Mouse (Mus musculus) left cerebral cortex, adult 8-10 months (tissue): Measurements from ENCODE around the gene Etnk2. TPM values are rescaled to one million over a fixed set of nuclear protein-coding genes. Genes with fewer than 3 reads are reported as not detected.

Experiments
- DNase-seq, 2 experiments: peaks; one replicate each; pipeline ENCODE4 v3.0.0; 2022; ENCODE audit warnings: low spot score in 2 of 2
- total RNA-seq, 4 experiments: library from RNA; stranded (reverse); gene quantifications; 2 replicates each; pipeline ENCODE4 v1.2.4; 2022

Gene Etnk2
- total RNA-seq, 4 experiments from 2014 or later: 7.1 to 9.9 (median 7.9) TPM

DNA sequence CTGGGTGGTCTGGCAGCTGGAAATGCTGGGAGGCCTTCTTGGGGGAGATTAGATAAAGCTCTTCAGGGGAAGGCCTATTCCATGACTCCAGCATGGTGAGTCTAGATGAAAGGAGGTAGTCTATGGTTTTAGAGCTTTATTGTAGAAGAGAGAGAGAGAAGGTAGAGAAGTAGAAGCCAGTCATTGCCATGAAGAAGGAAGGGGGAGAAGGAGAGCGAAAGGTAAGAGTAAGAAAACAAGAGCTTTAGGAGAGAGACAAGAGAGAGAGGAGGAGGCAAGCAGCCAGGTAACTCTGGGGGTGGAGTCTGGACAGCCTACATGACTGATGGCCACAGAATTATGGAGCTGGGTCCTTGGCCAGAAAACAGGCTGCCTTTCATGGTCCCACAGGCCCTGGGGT, 13.2 kb upstream of the Etnk2 start, which contains the start of gene Ren1:
TSS of gene Ren1 (plus strand) at position 301 of the 400 bp plus-strand sequence.
- DNase-seq: no peak

DNA sequence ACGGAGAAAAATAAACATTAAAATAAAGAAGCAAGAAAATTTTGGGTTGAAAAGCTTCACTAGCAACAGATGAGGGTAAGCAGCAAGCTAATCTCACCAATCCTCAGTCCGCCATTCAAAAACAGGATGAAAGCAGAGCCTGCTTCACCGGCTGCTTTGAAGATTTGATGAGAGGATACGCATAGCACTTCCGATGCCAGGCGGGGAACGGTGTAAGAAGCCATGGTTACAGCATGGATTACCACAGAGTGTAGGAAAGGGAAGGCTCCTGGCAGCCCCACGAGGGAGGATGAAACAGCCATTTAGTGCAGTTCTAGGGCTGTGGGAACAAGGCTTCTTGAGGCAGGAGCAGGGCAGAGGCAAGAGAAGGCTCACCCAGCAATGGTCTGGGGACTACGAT, 11.6 kb upstream of the Etnk2 start:
- no peak for DNase-seq

DNA sequence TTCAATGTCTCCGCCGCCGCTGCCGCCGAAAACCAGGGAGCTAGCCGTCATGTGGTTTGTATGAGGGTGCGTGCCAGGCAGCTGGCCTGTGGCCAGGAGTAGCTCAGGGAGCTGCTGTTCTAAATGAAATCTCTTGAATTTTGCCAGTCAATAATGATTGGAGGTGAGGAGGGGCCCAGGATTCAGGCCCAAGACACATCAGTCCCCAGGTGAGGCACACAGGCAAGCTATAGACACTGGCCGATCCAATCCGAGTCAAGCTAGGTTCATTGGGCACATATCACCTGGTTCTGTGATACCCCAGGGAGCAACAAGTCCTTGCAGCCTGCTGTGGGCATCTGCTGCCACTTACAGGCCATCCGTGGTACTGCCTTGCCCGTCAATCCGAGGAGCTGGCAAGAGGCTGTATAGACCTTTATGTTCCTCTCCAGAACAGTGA, 10.0 kb upstream of the Etnk2 start:
- peak; percentile 59 to 90 for DNase-seq

DNA sequence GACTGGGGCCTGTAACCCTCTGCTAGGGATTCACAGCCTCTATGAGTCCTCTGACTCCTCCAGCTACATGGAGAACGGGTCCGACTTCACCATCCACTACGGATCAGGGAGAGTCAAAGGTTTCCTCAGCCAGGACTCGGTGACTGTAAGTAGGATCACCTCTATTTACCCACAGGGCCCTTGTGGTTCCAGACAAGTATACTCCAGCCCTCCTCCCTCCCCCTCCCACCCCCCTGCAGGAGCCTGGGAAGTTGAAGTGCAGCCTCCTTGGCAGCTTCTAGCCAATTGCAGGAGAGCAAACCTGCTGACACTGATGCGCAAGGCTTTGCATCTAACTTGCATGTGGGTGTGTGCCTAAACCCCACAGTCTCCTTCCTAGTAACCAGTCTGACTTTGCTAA, 7.9 kb upstream of the Etnk2 start:
- no peak for DNase-seq

DNA sequence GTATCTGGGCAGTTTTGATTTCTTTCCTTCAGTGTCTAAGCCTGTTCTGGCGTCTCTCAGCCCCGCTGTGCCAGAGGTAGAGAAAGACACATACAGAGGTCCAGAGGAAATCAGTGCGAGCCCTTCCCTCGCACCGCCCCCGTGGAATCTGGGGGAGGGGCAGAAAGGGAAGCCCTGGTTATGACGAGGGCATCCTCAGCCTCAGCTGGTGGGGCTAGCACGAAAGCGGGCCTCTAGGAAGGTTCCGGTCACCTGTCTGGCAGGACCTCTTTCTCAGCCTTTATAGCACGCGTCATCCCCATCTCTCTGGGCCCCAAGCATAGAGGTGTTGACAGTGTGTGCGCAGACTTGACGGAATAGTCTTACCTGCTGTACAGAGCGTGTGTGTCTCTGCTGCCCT, 7.5 kb upstream of the Etnk2 start:
- no peak for DNase-seq

DNA sequence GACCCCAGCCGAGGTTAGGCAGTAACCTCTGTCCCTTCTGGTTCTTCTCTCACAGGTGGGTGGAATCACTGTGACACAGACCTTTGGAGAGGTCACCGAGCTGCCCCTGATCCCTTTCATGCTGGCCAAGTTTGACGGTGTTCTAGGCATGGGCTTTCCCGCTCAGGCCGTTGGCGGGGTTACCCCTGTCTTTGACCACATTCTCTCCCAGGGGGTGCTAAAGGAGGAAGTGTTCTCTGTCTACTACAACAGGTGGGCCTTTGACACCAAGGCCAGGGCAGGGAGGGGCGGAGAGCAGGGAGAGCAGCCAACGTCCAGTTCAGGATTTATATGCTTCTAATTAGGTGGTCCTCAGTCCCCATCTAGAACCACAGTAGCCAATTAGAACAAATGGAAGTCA, 7.0 kb upstream of the Etnk2 start:
- DNase-seq: no peak

DNA sequence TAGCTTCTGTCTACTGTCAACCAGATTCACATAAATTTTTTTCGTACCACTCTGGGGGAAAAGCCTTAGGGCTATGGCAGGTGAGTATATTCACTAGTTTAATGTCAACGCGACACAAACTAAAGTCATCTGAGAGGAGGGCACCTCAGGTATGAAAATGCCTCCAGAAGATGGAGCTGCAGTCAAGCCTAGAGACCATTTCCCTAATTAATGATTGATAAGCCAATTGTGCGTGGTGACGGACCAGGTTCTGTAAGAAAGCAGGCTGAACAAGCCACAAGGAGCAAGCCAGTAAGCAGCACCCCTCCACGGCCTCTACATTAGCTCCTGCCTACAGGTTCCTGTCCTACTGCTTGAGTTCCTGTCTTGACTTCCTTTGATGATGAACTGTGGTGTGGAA, 2.4 kb upstream of the Etnk2 start:
- no peak for DNase-seq

DNA sequence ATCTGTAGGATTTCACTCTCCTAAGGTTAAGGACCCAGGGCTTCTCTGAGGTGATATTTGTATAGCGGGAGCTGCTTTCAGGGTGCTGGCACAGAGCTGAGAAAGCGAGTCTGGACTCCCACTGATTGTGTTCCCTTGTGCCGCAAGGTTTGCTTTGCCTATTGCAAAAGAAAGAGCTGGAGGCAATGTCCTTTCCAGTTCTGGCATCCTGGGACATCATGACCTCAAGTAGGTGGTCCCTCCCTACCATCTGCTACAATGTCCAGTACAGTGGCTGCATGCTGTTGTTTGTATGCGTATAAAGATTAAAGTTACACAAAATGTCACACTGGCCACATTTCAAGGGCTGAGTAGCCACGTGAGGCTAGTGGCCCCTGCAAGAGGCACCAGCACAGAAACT, 1.3 kb upstream of the Etnk2 start:
- DNase-seq: no peak

DNA sequence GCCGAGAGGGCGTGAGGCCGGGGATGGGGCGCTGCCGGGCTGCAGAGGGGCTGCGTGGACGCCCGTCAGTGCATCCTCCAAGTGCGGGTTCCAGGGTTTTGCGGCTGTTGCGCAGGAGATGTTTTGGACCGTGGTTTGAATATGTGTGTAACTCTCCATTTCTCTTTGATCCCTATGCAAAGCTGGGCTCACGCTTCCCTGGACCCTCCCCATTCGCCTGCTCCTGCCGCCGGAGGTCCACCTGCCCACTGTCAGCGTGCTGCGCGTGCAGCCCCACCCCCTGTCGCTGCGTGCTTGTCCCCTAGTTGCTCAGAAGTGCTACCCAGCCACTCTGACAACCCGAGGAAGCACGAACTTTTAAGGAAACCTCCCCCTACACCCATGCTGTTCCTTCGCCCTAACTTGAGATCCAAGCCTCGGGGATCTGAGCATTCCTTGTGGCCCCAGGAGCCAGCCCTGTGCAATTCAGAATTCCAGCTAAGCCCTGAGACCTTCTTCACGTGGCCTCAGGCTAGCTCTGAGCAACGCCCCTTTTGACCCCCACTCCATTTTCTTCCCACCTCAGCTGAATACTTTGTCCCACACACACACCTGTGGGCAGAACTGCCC, 754 bp downstream of the Etnk2 start:
- DNase-seq: no peak

DNA sequence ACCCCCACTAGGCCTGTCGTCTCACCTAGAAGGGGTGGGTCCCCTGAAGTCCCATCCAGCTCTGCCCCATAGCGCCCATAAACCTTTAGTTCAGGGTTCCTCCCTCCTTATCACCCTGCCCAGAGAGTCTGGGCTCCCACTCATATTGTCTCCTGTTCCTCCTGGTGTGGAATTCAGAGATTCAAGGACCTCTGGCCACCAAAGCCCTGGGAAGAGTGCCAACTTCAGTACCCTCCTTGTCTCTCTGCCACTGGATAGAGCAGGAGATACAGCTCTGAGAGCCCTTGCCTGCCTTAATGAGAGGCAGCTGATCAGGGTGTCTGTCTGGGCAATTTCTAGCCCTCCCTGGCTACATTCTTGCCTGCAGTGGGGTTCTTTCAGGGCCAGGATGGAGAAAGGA, 1.5 kb downstream of the Etnk2 start:
- no peak for DNase-seq

DNA sequence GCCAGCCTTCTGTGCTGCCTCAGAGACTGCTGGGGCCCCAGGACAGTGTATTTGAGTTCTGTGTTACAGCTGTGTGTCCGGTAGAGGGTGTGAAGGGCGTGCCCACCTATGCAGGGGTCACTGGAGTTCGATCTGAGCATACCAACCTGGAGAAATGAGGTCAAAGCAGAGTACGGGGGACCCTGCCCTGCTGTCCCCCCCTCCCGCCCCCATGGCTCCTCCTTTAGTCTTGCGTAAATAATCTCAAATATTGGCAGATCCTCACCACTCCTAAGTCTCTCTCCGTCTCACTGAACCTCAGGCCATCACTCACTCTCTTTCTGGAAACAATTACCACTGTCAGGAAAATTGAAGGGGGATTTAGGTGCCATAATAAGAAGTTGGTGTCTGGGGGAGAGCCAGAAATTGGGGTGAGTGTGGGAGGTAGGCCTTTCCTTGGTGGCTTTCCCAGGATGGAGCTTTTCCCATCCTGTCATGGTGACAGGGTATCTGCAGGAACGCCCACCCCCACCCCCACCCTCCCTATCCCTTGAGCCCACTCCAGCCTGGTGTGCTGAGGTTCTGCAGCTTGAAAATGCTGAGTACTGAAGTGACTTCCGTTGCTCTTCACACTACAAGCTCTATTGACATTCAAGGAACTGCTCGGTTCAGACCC, 3.7 kb downstream of the Etnk2 start:
- DNase-seq: no peak

DNA sequence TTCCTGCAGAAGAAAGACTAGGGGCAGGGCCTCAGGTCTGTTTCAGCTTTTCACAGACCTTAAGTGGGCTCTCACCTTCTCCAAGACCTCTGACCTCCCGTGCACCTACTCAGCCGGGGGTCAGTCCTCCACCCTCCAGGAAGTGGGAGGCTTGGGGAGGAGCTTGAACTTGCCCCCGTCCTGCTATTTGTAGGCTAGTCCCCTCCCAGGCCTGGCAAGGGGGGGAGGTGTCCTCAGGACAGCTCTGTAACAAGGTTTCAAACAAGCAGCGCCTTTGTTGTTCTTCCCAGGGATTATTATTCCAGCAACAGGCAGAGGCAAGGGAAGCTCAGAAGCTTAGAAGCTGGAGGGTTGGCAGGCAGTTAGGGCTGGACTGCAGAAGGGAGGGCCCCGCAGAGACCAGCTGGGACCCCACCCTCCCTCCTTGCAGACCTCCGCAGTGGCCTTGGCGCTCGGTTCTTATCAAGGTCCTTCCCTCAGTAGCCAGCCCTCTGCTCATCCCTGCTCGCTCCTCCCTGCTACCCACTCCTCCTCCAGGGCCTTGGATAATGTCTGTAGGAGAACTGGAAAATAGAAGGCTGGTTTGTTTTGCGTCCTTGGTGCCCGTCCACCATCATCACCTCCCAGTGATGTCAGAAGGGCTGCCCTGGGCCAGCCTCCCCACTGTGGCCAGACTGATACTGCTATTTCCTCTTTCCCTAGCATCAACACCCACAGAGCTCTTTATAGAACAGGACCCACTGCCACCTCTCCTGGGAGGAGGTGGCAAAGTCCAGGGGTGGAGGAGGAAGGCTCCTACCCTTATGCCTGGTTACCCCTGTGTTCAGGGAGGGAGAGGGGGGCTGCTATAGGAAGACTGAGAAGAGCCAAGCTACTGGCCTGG, 4.5 kb downstream of the Etnk2 start:
- no peak for DNase-seq

DNA sequence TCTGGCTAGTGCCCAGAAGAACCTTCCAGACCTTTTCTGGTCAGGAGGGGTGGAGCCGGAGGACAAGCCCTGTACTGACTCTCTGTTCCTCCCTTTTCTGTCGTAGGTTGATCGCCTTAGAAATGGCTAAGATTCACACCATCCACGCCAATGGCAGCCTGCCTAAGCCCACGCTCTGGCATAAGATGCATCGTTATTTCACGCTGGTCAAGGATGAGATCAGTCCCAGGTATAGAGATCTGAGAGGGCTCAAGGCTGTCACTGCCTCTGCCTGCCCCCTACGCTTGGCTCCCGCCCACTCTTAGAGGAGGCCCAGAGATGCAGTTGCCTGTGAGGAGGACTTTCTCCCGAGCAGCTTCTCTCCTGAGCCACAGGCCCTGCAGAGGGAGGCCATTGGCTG, 5.3 kb downstream of the Etnk2 start:
- DNase-seq: peak in 1 of 2 experiments; percentile 78

DNA sequence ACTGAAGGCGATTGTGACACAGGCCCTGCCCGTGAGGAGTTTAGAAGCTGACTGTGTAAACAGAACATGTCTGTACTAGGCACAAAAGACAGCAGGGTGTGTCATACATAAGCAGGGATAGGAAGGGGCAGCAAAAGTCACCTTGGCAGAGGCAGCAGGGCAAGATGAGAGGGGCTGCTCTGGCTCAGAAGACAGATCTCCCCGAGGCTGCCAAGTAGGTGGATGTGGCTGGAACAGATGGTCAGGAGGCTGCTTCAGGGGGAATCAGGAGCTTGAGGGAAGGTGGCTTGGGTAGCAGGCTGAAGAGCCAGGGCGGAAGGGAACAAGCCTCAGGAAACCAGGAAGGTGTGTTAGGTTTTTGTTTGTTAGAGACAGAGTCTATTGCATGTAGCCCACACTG, 7.0 kb downstream of the Etnk2 start:
- no peak for DNase-seq

DNA sequence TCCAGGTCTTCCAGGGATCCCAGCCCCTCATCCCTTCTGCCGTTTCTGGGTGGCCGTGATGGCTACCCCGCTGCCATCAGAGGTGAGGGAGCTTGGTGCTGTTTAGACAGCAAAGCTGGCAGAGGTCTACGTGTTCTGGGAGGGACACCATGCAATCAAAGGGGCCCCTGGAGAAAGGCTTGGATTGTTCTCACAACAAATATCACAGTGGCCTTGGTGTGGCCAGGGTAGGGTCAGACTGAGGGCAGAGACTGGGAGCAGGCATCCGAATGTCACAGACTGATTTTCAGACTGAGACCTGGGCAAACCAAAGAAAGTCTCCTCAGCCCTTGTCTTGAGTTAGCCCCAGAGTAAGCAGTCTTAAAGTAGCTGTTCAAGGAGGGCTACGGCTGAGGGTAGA, 8.1 kb downstream of the Etnk2 start:
- DNase-seq: no peak

DNA sequence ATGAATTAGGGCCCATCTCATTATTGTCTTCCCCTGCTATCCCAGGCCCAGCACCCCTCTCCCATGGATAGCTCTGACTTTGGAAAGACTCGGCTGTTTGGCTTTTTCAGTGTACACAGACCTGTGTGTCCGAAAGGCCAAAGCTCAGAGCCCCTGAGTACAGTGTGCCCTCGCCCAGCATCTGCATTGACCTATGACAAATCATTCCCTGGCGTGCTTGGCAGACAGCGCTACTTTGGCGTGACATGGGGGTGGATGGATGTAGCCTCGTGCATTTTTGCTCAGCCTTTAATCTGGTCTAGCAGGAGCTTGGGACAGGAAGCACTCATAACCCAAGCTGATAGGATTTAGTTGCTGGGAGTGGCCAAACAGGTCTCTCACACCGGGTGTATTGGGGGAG, 8.7 kb downstream of the Etnk2 start:
- no peak for DNase-seq

DNA sequence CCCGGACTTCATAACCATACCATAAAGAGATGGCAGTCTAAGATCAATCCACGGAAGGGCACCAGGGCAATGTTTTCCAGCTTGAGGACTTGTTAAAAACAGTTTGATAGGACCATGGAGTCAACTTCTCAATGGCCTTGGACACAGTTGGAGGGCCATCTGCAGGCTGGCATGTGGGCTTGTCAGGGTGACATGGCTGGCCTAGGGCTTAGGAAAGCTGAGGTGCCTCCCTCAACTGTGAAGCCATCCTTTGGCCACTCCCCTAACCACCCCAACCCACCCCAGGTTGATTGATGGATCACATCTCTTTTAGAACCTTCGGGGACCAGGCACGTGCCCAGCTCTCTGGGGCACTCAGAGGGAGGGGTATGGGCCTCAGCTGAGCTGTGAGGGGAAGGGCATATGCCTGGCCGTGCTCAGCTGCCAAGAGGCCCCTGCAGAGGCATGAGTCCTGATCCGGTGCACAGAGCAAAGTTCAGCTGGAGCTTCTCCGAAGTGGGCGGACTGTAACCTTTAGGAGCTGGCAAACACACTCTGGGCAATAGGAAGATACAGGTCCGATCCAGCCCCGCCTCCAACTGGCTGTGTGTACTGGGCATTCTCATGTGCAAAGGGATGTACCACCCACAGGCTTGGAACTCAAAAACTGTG, 12.4 kb downstream of the Etnk2 start:
- no peak for DNase-seq

DNA sequence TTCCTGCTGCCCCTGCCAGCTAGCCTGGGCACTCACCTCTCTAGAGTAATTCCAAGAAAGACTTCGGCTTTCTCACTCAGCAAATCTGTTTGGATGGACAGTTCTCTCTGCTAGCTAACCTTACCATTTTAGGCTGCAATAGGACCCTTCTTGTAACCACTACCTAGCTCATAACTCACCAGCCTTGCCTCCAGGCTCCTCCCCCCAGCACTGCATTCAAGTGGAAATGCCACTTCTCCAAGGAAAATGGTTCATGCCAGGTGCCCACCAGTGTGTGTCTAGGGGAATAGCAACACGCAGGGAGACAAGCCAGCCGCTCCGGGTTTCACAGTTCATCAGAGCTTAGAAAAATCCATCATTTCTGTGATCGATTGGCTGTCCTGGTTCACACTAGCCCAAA, 14.2 kb downstream of the Etnk2 start:
- DNase-seq: no peak

DNA sequence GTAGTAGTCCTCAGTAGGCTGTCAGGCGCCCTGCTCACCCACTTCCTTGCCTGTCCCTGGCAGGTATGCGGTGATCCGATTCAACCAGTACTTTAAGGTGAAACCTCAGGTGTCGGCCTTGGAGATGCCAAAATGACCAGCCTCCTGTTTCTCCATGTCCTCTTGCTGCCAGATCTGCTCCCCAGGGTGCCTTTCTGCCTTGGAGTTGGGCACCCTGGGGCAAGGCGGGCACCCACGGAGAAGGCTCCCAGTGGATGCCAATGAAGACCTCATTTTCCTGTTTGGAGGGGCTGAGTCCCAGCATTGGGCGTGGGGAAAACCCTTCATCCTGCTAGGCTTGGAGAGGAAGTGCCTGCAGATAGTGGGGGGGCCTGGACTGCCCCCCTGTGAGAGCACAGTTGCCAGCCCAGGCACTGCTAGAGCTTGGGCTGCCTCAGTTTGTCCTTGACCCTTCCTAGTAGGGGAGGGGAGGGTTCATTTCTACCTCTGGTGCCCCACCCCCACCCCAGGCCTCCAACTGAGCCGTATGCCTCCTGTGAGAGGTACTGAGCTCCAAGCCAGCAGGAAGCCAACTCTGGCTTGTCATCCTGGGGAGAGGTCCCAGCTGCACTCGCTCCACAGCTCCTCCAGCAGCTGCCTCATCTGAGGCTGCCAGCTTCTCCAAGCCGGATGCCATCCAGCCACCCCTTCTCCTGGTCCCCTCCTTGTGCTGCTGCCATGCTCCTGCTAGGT, 16.0 kb downstream of the Etnk2 start:
- DNase-seq: no peak

DNA sequence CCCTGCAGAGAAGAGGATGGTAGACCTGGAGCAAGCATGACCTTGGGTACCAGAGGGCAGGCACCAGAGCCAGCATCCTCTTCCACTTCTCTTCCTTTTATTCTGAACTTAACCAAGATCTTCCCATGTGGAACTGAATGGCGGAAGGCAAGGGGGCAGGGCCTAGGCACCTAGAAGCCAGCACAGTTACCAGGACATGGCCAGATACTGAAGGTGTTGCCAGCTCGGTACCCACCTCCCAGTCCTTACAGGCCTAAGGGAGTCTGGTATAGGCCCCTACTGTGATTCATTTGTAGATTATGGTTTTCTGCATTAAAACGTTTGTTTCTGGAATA, 16.6 kb downstream of the Etnk2 start:
- no peak for DNase-seq

DNA sequence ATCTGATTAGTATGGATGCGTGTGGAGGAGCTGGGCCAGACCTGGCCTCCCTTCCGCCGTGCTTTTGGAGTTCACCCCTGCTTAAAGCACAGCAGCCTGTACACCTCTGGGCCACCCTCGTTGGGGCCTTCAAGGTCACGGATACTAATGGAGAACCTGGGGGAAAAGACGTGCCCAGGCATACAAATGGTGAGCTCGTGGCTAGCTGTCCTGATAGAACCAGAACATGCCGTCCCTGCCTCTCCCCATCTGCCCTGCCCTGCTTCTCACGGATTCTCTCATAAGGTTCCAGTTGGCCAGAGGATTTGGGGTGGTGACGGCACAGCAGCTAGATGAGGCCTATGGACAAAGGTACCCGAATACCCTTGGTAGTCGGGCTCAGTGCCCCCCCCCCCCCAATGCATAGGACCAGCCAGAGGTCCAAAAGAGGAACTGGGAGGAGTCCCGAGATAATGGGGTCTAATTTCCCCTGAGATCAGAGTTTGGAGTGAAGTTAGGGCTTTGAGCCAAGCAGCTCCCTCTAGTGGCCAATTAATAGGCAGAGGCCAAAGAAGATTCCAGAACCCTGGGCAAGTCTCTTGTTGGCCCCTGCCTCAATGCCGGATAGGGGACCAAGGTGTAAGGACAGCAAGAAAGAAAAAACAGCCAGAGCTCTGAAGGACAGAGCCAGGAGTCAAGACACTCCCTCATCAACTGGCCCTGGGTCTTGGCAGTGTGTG, 17.1 kb downstream of the Etnk2 start:
- no peak for DNase-seq
